Mouse (Mus musculus) liver, embryonic 14.5 days (tissue): Measurements from ENCODE around the gene Ssbp2. TPM values are rescaled to one million over a fixed set of nuclear protein-coding genes. Genes with fewer than 3 reads are reported as not detected.

Source experiments
- ATAC-seq: fragments of 200-750 bp; cut with Nextera tagmentation; 2 replicates; pipeline ENCODE4 v1.8.0; 2017; ENCODE audit warnings: moderate number of reproducible peaks, mild to moderate bottlenecking, moderate library complexity; ENCODE audit not compliant: insufficient read depth
- DNase-seq, 3 experiments: peaks; one replicate each; pipeline ENCODE4 v3.0.0-alpha.2; 2012 to 2013; ENCODE audit warnings: low read depth in 3 of 3, low spot score in 3 of 3
- H3K27ac ChIP-seq: fragments of 300-500 bp; sonication (generic); 2 replicates; pipeline ENCODE4 v1.5.1; 2014; ENCODE audit warnings: moderate library complexity, mild to moderate bottlenecking, control low read depth, inconsistent platforms
- H3K27me3 ChIP-seq: fragments of 300-500 bp; sonication (generic); 2 replicates; pipeline ENCODE4 v1.6.1; 2014; ENCODE audit warnings: mild to moderate bottlenecking, low read length, moderate library complexity; ENCODE audit not compliant: control insufficient read depth, insufficient read depth
- H3K36me3 ChIP-seq: fragments of 300-500 bp; sonication (generic); replicated peaks from 2 replicates; pipeline ENCODE4 v1.6.1; 2014; ENCODE audit warnings: low read depth; ENCODE audit not compliant: control insufficient read depth, insufficient read depth
- H3K4me1 ChIP-seq, 2 experiments: fragments of 200-500 bp in 1 of 2; fragments of 300-500 bp in 1 of 2; sonication (generic) in 1 of 2; replicated peaks; 2 replicates each; pipeline ENCODE4 v1.6.1; 2012 to 2014; ENCODE audit warnings: antibody characterized with exemption in 1 of 2, inconsistent platforms in 1 of 2, low read length in 1 of 2; ENCODE audit not compliant: control insufficient read depth in 2 of 2, insufficient read depth in 2 of 2
- H3K4me2 ChIP-seq: fragments of 300-500 bp; sonication (generic); 2 replicates; pipeline ENCODE4 v1.6.1; 2014; ENCODE audit warnings: low read depth, mild to moderate bottlenecking, control low read depth, moderate library complexity
- H3K4me3 ChIP-seq, 2 experiments: fragments of 200-500 bp in 1 of 2; fragments of 300-500 bp in 1 of 2; sonication (generic) in 1 of 2; 2 replicates each; pipeline ENCODE4 v1.5.1; 2012 to 2014; ENCODE audit warnings: low read depth in 2 of 2, low read length in 2 of 2, mild to moderate bottlenecking in 2 of 2, control low read depth in 1 of 2, inconsistent platforms in 1 of 2, moderate library complexity in 1 of 2; ENCODE audit not compliant: insufficient read depth in 1 of 2
- H3K9ac ChIP-seq: fragments of 300-500 bp; sonication (generic); replicated peaks from 2 replicates; pipeline ENCODE4 v1.6.1; 2014; ENCODE audit warnings: mild to moderate bottlenecking, control low read depth, moderate library complexity
- H3K9me3 ChIP-seq: fragments of 300-500 bp; sonication (generic); 2 replicates; pipeline ENCODE4 v1.6.1; 2016; ENCODE audit warnings: low read length, mixed read lengths; ENCODE audit not compliant: control insufficient read depth
- CTCF ChIP-seq: IDR thresholded peaks from 2 replicates; pipeline ENCODE4 v1.5.1; 2016; ENCODE audit warnings: antibody characterized with exemption, low read depth, control low read depth
- EP300 ChIP-seq: IDR thresholded peaks from 2 replicates; pipeline ENCODE4 v1.6.1; 2016; ENCODE audit warnings: antibody characterized with exemption, low read depth
- WGBS: fragments of 180-500 bp; shearing (Covaris S2); extraction: QIAGEN DNeasy Blood & Tissue Kit; methylation state at CpG from one replicate; pipeline ENCODE4 v1.1.7; 2014; ENCODE audit not compliant: insufficient replicate concordance; 5-methylcytosine and 5-hydroxymethylcytosine counted together
- polyA plus RNA-seq, 2 experiments: library from polyadenylated mRNA; depleted of rRNA in 1 of 2; stranded (reverse) in 1 of 2; unstranded in 1 of 2; fragments of >200 nt; fragmentation: Nextera tagmentation in 1 of 2; extraction: Ambion mirVana in 1 of 2; gene quantifications; 2 replicates each; pipeline versions ENCODE4 v1.2.1 to v1.2.3; 2012 to 2014

The Ssbp2 gene
- polyA plus RNA-seq, 2 experiments = 23.7 to 43.0 TPM

GRCm38 (mm10) chr13:91620541-91620940 is 160.5 kb downstream of the Ssbp2 start:
- Histone ChIP-seq H3K27ac (no peak overlapping the region), H3K9ac (no peak overlapping the region), H3K4me2 (no peak overlapping the region), H3K4me3 (no peak overlapping the region), H3K27me3 (no peaks in the 10 kb centered on the region), H3K4me1 (0 out of 4 replicates have a peak, but pooled peaks cover 0 to 4% of the 10 kb centered on the region in 2 experiments), H3K36me3 (no peaks in the 10 kb centered on the region), H3K9me3 (no peaks in the 10 kb centered on the region)
- no peak for TF ChIP-seq EP300
- TF ChIP-seq CTCF = no peak
- 82% methylated on average over 3 of the region's 3 CpGs for WGBS
- DNase-seq = no peak
- ATAC-seq = no peak

GRCm38 (mm10) chr13:91631291-91631799 is 171.3 kb downstream of the Ssbp2 start:
- Histone ChIP-seq H3K27ac (no peak overlapping the region), H3K4me1 (peaks cover 0 to 8% of the 10 kb centered on the region in 2 experiments; a peak in 2 of 4 replicates), H3K4me2 (no peak overlapping the region), H3K36me3 (no peaks in the 10 kb centered on the region), H3K9ac (no peak overlapping the region), H3K4me3 (no peak overlapping the region), H3K27me3 (no peaks in the 10 kb centered on the region), H3K9me3 (no peaks in the 10 kb centered on the region)
- DNase-seq (no peak), ATAC-seq (no peak)
- no peak for TF ChIP-seq EP300
- no peak for TF ChIP-seq CTCF
- WGBS = 67% methylated on average over 9 of the region's 9 CpGs

- WGBS = 61% methylated on average over 7 of the region's 7 CpGs
These were observed 174.0 kb downstream of the Ssbp2 start for GRCm38 (mm10) chr13:91634123-91634522.

GRCm38 (mm10) chr13:91635957-91636356 is 175.9 kb downstream of the Ssbp2 start:
- Histone ChIP-seq H3K27ac (no peak overlapping the region), H3K4me2 (peak overlapping the region; percentile 3; the same call in 1 of the 2 replicates), H3K9me3 (no peaks in the 10 kb centered on the region), H3K4me3 (no peak overlapping the region), H3K27me3 (no peaks in the 10 kb centered on the region), H3K4me1 (peaks cover 2 to 8% of the 10 kb centered on the region in 2 experiments; a peak in 3 of 4 replicates), H3K9ac (no peak overlapping the region; the same call in 1 of the 2 replicates), H3K36me3 (no peaks in the 10 kb centered on the region)
- DNase-seq (no peak), ATAC-seq (no peak)
- no peak for TF ChIP-seq EP300
- no peak for TF ChIP-seq CTCF
- WGBS = 53% methylated on average over 2 of the region's 2 CpGs

More at GRCm38 (mm10) chr13:91634123-91634522, 174.0 kb downstream of the Ssbp2 start:
- no peak overlapping the region for H3K4me2 ChIP-seq
- ATAC-seq (no peak), DNase-seq (no peak)
- no peaks in the 10 kb centered on the region for H3K9me3 ChIP-seq
- peaks cover 2 to 8% of the 10 kb centered on the region in 2 experiments; a peak in 3 of 4 replicates for H3K4me1 ChIP-seq
- H3K27me3 ChIP-seq = no peaks in the 10 kb centered on the region
- no peak overlapping the region for H3K27ac ChIP-seq
- H3K36me3 ChIP-seq = no peaks in the 10 kb centered on the region
- TF ChIP-seq CTCF (no peak), EP300 (no peak)
- H3K4me3 ChIP-seq = no peak overlapping the region
- H3K9ac ChIP-seq = no peak overlapping the region

GRCm38 (mm10) chr13:91636814-91637213 is 176.7 kb downstream of the Ssbp2 start:
- no peak for TF ChIP-seq EP300
- TF ChIP-seq CTCF = peak; percentile 89
- ATAC-seq (peak; percentile 67; the same call in 1 of the 2 replicates), DNase-seq (peak; percentile 69 to 73 (median 73))
- no peaks in the 10 kb centered on the region for H3K27me3 ChIP-seq
- no peaks in the 10 kb centered on the region for H3K9me3 ChIP-seq
- H3K9ac ChIP-seq = no peak overlapping the region
- H3K36me3 ChIP-seq = no peaks in the 10 kb centered on the region
- H3K4me3 ChIP-seq = no peak overlapping the region
- H3K4me1 ChIP-seq = peaks cover 2 to 8% of the 10 kb centered on the region in 2 experiments; a peak in 3 of 4 replicates
- H3K4me2 ChIP-seq = no peak overlapping the region
- 13% methylated on average over 5 of the region's 5 CpGs for WGBS
- H3K27ac ChIP-seq = no peak overlapping the region
